Comparison of ENCODE assay signal across 28 mouse cellular contexts in genomic region chr6:38995774-38996173, GRCm38 (mm10).
"Had no signal": no experiment of that assay in that cellular context is flagged by ENCODE, and none has a peak within 500 bp of the region (broad histone marks: within the 10 kb centered on the region; RNA-seq: fewer than 3 reads in every experiment).

No protein-coding gene starts in this region.

- DNase-seq: cerebellum, adult 8-10 months; cerebellum, adult 9-10 months; cerebellum, adult 9-11 months; cerebellum, postnatal 10 days; cerebellum, postnatal 14 days; cerebellum, postnatal 25 days; cerebellum, postnatal 36 days; embryo, embryonic 11 days; forebrain, postnatal 0 days; gastrocnemius, adult 2 months; gastrocnemius, postnatal 10 days; gastrocnemius, postnatal 14 days; gastrocnemius, postnatal 25 days; gastrocnemius, postnatal 36 days; heart, adult 11 months; heart, adult 18-20 months; heart, adult 2 months had no signal

- H3K4me1 ChIP-seq: embryonic facial prominence, embryonic 12.5 days; embryonic facial prominence, embryonic 13.5 days; forebrain, embryonic 10.5 days; forebrain, embryonic 12.5 days; forebrain, embryonic 13.5 days; forebrain, embryonic 15.5 days had no signal

- H3K36me3 ChIP-seq: embryonic facial prominence, embryonic 10.5 days; embryonic facial prominence, embryonic 12.5 days; embryonic facial prominence, embryonic 13.5 days; embryonic facial prominence, embryonic 15.5 days; forebrain, embryonic 10.5 days; forebrain, embryonic 12.5 days; forebrain, embryonic 15.5 days had no signal

- H3K9ac ChIP-seq: embryonic facial prominence, embryonic 12.5 days; embryonic facial prominence, embryonic 13.5 days; embryonic facial prominence, embryonic 15.5 days; forebrain, embryonic 12.5 days; forebrain, embryonic 13.5 days; forebrain, embryonic 15.5 days; forebrain, postnatal 0 days had no signal

- H3K27ac ChIP-seq: embryonic facial prominence, embryonic 10.5 days; embryonic facial prominence, embryonic 12.5 days; embryonic facial prominence, embryonic 13.5 days; embryonic facial prominence, embryonic 15.5 days; forebrain, embryonic 10.5 days; forebrain, embryonic 12.5 days; forebrain, embryonic 13.5 days; forebrain, embryonic 15.5 days; heart, adult 2 months had no signal

- H3K9me3 ChIP-seq: embryonic facial prominence, embryonic 10.5 days; embryonic facial prominence, embryonic 12.5 days; embryonic facial prominence, embryonic 13.5 days; embryonic facial prominence, embryonic 15.5 days; forebrain, embryonic 10.5 days; forebrain, embryonic 12.5 days; forebrain, embryonic 13.5 days; forebrain, embryonic 15.5 days had no signal

- H3K4me2 ChIP-seq: embryonic facial prominence, embryonic 12.5 days; embryonic facial prominence, embryonic 13.5 days; embryonic facial prominence, embryonic 15.5 days; forebrain, embryonic 12.5 days; forebrain, embryonic 13.5 days; forebrain, embryonic 15.5 days had no signal

- ATAC-seq: forebrain, embryonic 13.5 days; forebrain, embryonic 14.5 days; forebrain, embryonic 15.5 days; forebrain, embryonic 16.5 days; forebrain, postnatal 0 days had no signal

- H3K27me3 ChIP-seq: embryonic facial prominence, embryonic 12.5 days; embryonic facial prominence, embryonic 13.5 days; embryonic facial prominence, embryonic 15.5 days; forebrain, embryonic 12.5 days; forebrain, embryonic 13.5 days; forebrain, embryonic 15.5 days had no signal

- H3K4me3 ChIP-seq: embryonic facial prominence, embryonic 10.5 days; embryonic facial prominence, embryonic 12.5 days; embryonic facial prominence, embryonic 13.5 days; embryonic facial prominence, embryonic 15.5 days; erythroblast, embryonic 14.5 days; forebrain, embryonic 10.5 days; forebrain, embryonic 12.5 days; forebrain, embryonic 13.5 days; forebrain, embryonic 15.5 days; gastrocnemius, adult 2 months; heart, adult 2 months had no signal
